Mouse (Mus musculus): ENCODE data around the gene Gm6614.
"Not testable (repeated sequence)": the region's sequence is repeated elsewhere in the genome, so short reads cannot be mapped to it uniquely, and the experiment has no call there.

Gm6614 gene

GRCm38 (mm10) chr6:142011364-142011955 lies at the start of gene Gm6614:
Gene Gm6614 (minus strand): TSS chr6:142011414.
- DNase-seq, result no peak

- not testable (repeated sequence) for DNase-seq
Observed at GRCm38 (mm10) chr6:142058281-142058680, 47.1 kb upstream of the Gm6614 start.

GRCm38 (mm10) chr6:142047689-142048088 lies 36.5 kb upstream of the Gm6614 start:
- DNase-seq, result no peak

- no peak for DNase-seq
Observed at GRCm38 (mm10) chr6:142045746-142046145, 34.5 kb upstream of the Gm6614 start.

DNA sequence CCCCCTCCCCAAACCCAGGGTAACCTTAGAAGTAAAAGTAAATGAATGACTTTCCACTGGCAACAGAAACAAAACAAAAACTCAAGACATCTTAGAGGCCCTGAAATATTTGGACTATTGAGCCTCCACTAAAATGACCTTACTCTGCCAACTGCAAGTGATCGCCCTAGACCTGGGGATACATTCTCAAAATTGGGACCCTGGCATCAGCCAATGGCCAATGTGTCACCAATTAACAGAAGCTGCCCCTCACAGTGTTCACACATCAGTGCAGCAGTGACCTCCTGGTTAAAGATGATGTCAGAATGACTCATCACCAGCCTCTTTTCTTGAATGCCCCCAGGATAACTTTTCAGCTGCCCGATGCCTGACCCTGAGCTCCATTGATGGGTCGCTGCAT lies 30.7 kb upstream of the Gm6614 start:
- no peak for DNase-seq

DNA sequence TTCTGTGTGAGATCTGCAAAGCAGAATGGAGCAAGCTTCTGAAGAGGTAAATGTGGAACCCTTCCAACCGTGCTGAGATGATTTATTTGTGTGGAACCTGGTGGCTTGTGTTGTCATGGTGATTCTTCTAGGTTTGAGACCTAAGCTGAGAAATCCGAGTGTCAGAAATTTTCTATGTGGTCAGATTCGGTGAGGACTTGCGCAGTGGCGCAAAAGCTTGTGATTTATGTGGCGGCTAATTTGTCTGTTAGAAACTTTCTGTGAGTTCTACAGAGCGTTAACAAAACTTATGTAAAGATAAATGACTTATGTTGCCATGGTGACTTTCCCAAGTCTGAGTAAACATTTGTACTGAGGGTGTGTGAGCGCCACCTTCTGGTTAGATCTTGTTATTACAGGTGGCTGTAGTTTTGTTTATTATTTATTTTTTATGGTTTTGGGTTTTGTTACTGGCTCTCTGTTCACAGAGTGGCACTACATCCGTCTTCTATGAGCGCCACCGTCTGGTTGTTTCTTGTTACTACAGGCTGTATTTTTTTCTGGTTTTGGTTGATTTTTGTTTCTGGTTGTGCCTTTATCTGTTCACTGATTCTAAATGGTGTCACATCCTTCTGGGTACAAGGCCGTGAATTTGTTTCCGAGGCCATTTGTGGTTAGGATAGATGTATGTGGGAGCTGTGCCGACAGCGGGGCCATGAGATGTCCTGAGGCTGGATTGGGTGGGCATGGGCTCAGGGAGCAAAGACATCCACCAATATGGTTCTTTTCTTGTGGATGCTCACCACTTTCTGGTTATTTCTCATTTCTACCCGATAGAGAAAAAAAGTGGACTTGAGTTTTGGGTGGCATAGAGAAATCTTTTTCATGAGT lies 29.3 kb upstream of the Gm6614 start:
- peak; percentile 11 for DNase-seq

- DNase-seq, result no peak
Observed at GRCm38 (mm10) chr6:142035771-142036170, 24.6 kb upstream of the Gm6614 start.

DNA sequence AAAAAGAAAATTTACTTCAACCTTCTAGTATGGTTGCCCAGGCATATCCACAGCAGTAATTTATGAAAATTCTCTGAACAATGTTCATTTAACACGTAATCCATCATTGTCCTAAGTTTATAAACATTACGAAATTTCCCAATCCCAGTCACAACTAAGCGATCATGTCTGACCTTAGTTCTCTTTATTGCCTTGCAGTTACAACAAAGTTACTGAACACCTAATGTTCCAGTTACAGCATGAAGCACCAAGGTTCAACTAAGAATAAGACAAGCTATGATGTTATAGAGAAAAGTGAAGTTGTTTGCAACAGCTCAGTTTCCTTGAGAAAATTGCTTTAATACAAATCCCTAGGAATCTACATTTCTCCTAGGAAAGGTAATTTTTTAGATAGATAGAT lies 10.5 kb upstream of the Gm6614 start:
- DNase-seq, result no peak

DNA sequence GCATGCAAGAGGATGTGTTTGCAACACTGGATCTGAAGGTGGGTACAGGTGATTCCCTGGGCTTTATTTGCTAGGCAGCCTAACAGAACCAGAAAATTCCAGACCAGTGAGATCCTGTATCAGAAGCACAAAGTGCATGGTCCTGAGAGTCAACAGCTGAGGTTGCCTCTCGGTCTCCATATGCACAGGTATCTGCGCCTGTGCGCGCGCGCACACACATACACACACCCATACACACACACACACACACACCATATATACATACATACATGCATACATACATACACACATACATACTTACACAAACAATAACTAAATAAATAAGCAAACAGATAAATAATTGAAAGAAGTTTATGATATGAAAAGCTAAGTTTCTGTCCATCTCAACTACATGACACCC lies 24.4 kb downstream of the Gm6614 start:
- no peak for DNase-seq

- DNase-seq, result no peak
Observed at GRCm38 (mm10) chr6:141984644-141985043, 26.6 kb downstream of the Gm6614 start.

DNA sequence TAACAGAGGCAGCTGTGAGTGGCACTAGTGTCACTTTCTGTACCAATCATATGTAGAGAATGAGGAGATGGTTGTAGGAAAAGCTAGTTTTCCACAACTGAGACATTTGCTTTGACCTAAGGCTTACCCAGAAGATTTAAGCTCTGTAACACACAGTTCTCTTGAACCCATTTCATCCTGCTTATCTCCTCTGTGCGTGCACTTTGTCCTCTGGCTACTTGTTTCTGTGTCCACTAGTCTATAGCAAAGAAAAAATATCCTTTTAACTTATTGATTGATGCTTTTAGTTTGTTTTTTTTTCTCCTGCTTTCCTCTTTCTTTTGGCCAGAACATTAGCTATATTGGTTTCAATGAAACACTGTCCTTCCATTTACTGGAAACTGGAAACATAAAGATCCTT lies 48.8 kb downstream of the Gm6614 start:
- no peak for DNase-seq

DNA sequence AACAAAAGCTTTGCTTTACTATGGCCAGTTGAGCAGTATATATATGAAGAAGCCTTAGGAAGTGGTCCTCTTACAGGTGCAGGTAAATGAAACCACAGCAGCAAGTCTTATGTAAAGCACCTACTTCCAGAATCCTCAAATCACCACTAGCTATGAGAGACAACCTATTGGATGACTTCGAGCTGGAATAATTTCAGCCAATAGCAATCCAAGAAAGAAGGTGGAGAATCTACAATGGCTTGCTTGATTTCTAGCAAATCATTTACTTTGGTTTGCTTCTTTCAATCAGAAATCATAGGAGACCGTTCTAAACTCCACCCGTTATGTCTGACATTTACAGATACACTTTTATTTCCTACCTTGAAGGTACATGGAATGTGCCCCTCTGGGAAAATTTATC lies 49.4 kb downstream of the Gm6614 start:
- no peak for DNase-seq

DNA sequence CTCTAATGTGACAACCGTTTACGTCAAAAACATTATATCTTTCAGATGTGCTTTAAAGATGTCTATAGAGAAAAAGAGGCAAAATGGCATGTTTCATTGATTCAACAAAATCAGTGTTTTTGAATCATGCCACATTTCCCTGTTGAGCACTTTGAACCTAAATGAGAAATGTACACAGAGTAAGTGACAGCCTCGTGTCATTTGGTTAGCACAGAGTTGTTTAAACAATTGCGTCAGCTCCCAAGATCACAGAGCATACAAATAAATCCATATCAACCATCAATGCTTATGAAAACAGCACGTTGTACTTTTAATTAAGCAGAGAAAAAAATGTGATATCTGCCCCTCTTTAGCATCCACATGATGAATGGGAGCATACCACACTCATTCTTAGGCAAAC lies 50.7 kb downstream of the Gm6614 start:
- DNase-seq, result no peak

DNA sequence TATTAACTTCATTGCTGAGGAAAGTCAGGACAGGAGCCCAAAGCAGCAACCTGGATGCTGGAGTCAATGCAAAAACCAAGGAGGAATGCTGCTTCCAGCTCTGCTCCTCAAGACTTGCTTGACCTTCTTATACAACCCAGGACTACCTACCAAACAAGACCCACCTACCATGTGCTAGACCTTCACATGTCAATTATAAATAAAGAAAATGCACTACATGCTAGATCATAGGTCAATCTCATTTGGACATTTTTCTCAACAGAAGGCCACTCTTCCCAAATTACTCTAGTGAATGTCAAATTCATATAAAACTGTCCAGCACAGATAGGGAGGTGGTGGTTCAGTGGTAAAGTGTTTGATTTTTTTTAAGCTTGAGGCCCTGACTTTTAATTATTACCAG lies 64.4 kb downstream of the Gm6614 start, which contains the start of gene Slco1a1:
Gene Slco1a1 (minus strand): TSS at position 101 of the 400 bp plus-strand sequence.
- DNase-seq, result no peak

DNA sequence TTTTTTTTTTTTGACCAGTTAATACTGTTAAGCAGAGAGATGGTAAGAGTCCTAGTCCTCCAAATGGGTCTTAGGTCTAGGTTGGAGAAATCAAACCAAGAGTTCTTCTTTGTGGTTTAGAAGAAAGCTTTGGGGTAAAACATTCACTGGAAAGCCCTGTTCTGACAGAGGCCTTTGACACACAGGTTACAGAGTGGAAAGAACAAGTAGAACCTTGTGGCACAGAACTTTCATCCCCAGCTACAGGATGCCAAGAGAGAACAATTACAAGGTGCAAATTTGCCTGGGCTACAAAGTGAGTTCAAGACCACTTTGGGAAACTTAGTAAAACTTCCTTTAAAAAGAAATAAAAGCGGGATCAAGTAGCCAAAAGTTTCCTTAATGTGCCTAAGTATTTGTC lies 70.8 kb downstream of the Gm6614 start:
- no peak for DNase-seq

Measured in thymus, postnatal 4 days (tissue).